Mouse (Mus musculus) frontal cortex, adult (tissue): ENCODE results near the gene Pip5k1b.

Source experiments
- ATAC-seq: cut with Nextera tagmentation; 2 replicates; pipeline ENCODE4 v1.9.2; 2017; ENCODE audit warnings: mild to moderate bottlenecking, moderate library complexity, mixed read lengths; ENCODE audit not compliant: low TSS enrichment

Pip5k1b gene

DNA sequence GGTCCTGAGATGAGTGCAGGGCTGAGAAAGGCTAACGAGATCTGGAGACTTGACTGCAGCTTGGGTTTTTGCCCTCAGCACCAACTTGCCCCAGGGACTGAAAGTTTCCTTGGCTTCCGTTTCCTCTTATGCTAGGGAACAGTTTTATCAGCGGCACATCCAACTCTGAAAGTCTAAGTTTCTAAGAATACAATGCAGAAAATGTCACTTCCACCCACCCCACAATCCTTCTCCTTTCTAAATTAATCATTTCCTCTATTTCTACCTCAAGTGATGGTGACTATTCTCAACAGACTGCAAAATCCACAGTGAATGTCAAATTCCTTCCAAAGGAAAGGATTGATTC, 138.0 kb downstream of the Pip5k1b start:
- ATAC-seq: peak; percentile 76

GRCm38 (mm10) chr19:24416975-24417658, 138.6 kb downstream of the Pip5k1b start:
- peak; percentile 73 for ATAC-seq

DNA sequence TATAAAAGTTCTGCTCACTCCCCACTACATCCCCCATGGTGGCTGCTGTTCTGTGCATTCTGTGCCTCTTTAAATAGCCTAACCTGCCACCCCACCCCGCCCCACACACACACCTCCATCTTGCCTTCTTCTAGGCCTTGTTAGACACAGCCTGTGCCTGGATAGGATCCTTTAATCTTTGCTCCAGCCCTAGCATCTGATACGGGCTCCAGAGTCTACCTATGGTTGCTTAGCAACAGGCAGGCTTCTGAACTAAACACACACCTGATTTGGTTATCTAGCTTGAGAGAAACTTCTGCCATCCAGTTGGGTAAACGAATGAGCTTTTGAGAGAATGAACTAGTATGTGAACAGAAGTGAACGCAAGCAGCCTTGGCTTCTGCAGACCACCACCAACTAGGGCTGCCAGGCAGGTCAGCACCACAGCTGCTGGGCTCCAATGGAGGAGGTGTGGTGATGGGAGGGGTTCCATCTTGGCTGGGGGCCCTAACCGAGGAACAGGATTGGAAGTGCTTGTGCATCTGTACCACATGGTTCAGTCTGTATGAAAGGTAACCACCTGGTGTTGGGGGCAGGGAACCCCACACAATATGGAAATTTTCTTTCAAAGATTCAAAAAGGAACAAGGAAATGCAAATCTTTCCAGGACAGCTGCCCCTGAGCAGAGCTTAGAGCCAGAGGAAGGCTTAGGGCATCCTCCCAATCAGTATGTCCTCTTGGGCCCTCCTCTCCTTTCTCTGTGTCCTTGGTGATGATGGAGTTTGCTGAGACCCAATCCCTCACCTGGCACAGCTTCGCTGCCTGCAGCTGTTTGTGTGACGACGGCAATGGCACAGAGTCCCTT, 139.7 kb downstream of the Pip5k1b start:
- ATAC-seq: peak; percentile 26; the same call in 1 of the 2 replicates

DNA sequence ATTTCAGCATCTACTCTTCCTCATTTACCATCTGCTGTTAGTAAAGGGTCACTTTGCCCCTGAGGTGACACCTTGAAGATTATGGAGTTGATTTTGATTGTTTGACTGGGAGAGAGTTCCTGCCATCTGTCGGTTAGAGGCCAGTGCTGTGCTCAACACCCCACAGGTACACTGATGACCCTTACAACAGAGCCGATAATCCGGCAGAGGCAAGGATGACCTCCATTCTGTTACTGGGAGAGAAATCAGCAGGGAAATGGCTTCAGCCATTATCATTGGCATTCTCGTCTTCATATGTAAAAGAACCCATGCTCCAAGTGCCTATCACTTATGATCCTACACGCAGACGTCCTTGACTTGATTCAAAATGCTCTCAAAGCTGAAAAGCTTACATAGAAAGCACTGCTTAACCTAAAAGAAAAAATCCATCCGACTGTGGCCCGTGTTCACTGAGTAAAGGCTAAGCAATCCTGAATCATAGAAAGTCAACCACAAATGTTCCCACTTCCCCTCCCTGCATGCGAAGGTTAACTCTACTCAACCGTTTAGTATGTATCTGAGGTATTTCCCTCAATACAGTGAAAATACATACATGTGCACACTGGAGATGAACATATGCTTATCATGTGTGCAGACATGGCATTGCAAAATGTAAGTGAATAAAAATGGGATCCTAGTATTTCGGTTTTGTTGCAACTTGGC, 146.7 kb downstream of the Pip5k1b start:
- no peak for ATAC-seq

DNA sequence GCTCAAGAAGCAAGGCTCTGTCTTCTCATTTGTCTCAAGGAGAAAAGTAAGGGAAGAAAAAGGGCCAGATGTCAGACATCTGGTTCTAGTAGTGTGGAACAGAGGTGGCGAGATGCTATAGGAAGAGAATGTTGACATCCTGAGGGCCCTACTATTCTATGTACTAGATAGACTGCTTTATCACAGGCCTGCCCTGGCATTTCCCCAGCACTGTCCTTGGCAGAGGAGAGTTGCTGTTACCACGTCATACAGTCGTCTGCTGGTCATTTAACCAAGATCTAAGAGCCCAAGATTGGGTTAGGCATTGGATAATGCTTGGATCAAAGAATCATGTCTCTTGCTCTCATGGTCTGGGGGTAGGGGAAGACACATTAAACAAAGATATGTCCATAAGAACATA, 151.0 kb downstream of the Pip5k1b start:
- no peak for ATAC-seq

DNA sequence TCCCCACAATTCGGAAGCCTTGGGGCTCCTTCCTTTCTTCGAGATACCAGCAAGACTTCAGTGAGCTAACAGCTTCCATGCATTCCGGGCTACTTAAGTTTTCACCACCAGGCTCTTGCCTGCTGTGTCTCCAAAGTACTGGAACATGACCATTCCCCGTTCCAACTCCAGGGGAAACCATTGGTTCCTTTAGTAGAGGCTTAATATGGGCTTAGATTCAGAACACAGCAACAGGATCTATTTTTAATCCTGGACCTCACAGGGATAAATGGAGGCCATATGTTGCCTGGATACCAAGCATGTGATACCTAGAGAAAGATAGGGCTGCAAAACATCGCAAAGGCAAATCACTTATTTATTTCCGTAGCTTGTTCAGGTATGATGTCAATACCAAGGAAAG, 152.4 kb downstream of the Pip5k1b start:
- ATAC-seq: peak; percentile 57

GRCm38 (mm10) chr19:24393920-24394319, 161.8 kb downstream of the Pip5k1b start:
- ATAC-seq: no peak

- ATAC-seq: no peak
These were observed 164.0 kb downstream of the Pip5k1b start for GRCm38 (mm10) chr19:24391519-24392251.

DNA sequence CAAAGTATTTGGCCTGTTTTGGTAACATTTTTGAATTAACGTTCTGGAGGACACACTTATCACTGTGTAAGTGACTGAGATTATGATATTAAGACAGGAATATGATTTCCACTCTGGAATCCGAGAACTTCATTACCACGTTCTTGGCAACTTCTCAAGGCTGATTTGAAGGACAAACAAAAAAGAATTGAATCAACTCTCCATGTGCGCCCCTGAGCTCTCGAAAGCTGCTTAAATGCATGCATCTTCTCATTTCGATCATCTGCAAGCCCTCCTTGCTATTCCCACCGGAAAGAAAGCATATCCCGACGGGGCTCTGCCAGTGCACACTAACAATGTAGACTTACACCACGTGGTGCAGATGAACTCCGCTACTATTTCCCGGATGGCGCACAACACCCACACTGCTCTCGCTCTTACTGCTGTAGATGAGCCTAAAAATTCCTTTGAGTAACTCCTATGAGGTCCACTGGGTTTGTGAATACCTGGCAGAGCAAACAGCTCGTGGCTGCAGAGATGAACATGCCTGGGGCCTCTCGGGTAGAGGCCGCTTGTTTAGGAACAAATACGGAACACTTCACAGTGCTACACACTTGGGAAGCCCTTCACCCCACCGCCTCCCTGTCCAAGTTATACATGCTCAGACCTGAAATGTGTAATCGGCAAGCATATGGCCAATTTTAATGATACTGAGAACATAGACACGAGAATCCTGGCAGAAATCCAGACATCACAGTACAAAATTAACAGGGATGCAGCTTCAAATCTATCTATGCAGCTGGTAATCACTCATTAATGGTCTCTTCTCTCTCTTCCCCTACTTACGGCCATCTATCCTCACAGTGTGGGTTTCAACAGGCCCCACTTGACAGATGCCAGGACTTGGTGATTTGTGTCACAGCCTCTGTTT, 168.5 kb downstream of the Pip5k1b start:
- peak; percentile 57 for ATAC-seq

GRCm38 (mm10) chr19:24378470-24378869, 177.2 kb downstream of the Pip5k1b start:
- no peak for ATAC-seq

DNA sequence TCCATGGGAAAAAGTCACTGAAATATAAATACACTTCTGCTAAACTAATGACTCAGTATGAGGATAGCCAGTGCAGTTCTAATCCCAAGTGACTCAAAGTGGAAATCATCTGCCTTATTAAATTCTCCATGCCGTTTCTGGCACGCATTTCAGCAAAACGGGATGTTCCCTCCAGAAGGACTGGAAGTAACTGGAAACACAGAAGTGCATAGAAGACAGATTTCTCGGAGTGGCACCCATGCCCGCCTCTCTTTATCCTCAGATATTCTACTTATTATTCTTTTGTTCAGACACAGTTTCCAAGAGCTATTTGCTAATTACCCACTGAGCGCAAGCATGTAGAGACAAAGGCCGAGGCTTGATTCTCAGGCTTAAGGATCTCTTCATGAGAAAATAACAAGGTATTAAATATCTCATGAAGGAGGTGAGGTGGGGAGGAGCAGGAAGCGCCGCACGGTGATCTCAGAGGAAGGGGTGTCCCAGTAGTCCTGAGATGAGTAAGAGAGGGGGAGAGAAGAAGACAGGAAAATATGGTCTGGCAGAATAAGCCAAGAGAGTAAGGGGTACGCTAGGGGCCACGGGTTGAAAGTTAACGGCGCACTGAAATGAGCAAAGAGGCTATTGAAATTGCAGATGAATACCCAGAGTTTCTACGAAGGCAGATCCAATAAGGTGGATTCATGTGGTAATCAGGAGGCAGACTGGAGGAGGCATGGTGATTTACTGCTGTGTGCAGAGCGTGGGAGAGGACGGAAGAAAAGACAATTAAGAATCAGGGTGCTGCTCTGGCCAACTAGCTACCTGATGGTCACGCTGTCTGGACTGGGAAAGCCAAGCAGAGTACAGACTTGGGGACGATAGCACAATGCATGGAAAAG, 183.7 kb downstream of the Pip5k1b start:
- peak; percentile 38; the same call in 1 of the 2 replicates for ATAC-seq

DNA sequence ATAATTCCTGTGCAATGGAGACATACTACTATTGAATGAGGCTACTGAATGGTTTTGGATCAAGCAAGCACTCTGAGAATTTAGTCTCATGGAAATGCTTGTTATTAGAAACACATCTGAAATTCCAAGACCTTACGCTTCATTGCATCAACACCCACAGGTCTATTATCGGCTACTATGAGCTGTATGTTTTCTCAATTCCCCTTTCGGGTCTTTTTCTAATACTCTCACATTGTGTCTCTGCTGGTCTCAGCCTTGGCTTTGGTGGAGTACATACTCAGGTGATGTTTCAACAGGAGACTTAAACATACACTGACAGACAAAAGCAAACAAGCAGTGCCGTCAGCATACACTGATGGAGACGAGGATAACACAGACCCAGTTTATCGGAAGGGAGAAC, 187.3 kb downstream of the Pip5k1b start:
- ATAC-seq: no peak

GRCm38 (mm10) chr19:24367722-24368121, 187.9 kb downstream of the Pip5k1b start:
- peak; percentile 73 for ATAC-seq

GRCm38 (mm10) chr19:24366747-24367146, 188.9 kb downstream of the Pip5k1b start:
- no peak for ATAC-seq

- ATAC-seq: no peak
These were observed 192.9 kb downstream of the Pip5k1b start for GRCm38 (mm10) chr19:24362626-24363321.

- ATAC-seq: no peak
These were observed 196.4 kb downstream of the Pip5k1b start for GRCm38 (mm10) chr19:24359270-24359669.

DNA sequence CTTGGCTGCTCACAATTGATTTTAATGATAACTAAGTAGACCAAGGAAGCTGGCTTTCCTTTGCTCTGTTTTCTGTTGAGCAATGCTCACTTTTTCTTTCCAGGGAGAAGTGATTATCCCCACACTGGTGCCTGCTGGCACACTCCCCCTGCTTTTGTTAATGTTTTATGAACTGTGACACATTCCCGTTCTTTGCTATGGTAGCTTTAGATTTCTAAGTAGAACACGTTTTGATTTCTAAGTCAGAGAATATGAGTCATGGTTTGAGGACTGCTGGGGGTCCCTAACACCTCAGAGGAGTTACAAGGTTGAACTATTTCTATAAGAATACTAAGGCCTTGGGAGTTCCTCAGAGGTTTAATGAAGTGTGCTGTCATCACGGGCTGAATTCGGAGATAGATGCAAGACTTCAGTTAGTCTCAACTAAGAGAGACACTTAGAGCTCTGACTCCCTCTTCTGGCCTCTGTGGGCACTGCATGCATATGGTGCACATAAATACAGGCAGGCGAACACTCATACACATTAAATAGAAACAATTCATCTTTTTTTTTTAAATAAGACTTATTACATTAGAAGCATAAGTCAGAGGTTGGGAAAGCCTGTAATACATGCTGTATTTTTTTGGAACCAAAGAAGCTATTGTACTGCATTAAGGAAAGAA, 203.2 kb downstream of the Pip5k1b start:
- no peak for ATAC-seq

GRCm38 (mm10) chr19:24344501-24344900, 211.2 kb downstream of the Pip5k1b start:
- no peak for ATAC-seq

DNA sequence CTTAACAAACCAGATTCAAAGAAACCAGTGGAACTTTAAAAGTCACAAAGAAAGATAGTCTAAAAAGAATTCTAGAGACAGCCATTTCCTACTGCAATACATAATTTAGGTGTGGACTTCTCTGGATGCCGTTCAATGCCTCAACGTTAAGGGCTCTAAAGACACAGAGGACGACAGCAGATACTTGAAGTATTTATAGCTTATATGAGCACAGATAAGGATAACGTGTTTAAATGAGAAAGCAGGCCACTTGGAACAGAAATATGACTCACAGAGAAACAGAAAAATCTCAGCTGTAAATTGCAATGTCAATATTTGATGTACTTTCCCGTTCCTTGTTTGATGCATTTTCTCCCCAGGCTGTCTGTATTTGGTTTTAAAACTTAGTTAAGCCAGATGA, 212.9 kb downstream of the Pip5k1b start:
- peak; percentile 59 for ATAC-seq
